Mouse (Mus musculus): ENCODE measurements around the gene Pstpip1. TPM values are rescaled to one million over a fixed set of nuclear protein-coding genes. Genes with fewer than 3 reads are reported as not detected.

Gene Pstpip1
- 0.69 and 0.80 TPM in 2 replicates for polyA plus RNA-seq (2015; fragmentation: Nextera tagmentation; extraction: Ambion mirVana)

- Histone ChIP-seq H3K36me3 (ENCODE audit: control insufficient read depth, insufficient read depth) (no peaks in the 10 kb centered on the region), H3K4me3 (ENCODE audit: low read depth, low read length) (no peak within 1 kb of the TSS), H3K9ac (ENCODE audit: low read depth, low read length) (no peak within 1 kb of the TSS), H3K9me3 (ENCODE audit: control insufficient read depth) (no peaks in the 10 kb centered on the region), H3K27ac (ENCODE audit: low read depth, low read length) (no peak within 1 kb of the TSS), H3K4me1 (replicated peaks; ENCODE audit: control insufficient read depth, insufficient read depth, low read length) (no peaks in the 10 kb centered on the region), H3K27me3 (replicated peaks; ENCODE audit: control insufficient read depth, insufficient read depth, low read length) (no peaks in the 10 kb centered on the region), H3K4me2 (replicated peaks; ENCODE audit: low read depth) (peak within 1 kb of the TSS; percentile 35)
- peak; percentile 43; the same call in 1 of the 2 replicates for ATAC-seq
- no peak for TF ChIP-seq CTCF (IDR thresholded peaks at IDR 0.05; ENCODE audit: low read depth)
- 22% methylated on average over 22 of the region's 22 CpGs for WGBS
Observed at GRCm38 (mm10) chr9:56089778-56090520, at the start of gene Pstpip1. TSS of gene Pstpip1 (plus strand) at chr9:56089962.

- WGBS = under 1% methylated on average over 39 of the region's 49 CpGs
- no peaks in the 10 kb centered on the region for H3K9me3 ChIP-seq (ENCODE audit: control insufficient read depth)
- ATAC-seq = peak; percentile 100
Observed at GRCm38 (mm10) chr9:56041372-56042180, 48.2 kb upstream of the Pstpip1 start, which contains the start of gene Rcn2. TSS of gene Rcn2 (plus strand) at chr9:56041845.

GRCm38 (mm10) chr9:56042181-56042621 is 47.6 kb upstream of the Pstpip1 start:
- 0% methylated on average over 16 of the region's 16 CpGs for WGBS

More at GRCm38 (mm10) chr9:56041372-56042180, 48.2 kb upstream of the Pstpip1 start, which contains the start of gene Rcn2:
- Histone ChIP-seq H3K36me3 (ENCODE audit: control insufficient read depth, insufficient read depth) (peaks cover 4% of the 10 kb centered on the region; the same call in 1 of the 2 replicates), H3K4me1 (replicated peaks; ENCODE audit: control insufficient read depth, insufficient read depth, low read length) (no peaks in the 10 kb centered on the region; the same call in 1 of the 2 replicates), H3K4me2 (replicated peaks; ENCODE audit: low read depth) (peak within 1 kb of the TSS; percentile 82), H3K27me3 (replicated peaks; ENCODE audit: control insufficient read depth, insufficient read depth, low read length) (no peaks in the 10 kb centered on the region), H3K27ac (ENCODE audit: low read depth, low read length) (peak within 1 kb of the TSS; percentile 78), H3K4me3 (ENCODE audit: low read depth, low read length) (peak within 1 kb of the TSS; percentile 71), H3K9ac (ENCODE audit: low read depth, low read length) (peak within 1 kb of the TSS; percentile 66)
- TF ChIP-seq CTCF (IDR thresholded peaks at IDR 0.05; ENCODE audit: low read depth) = peak; percentile 41

GRCm38 (mm10) chr9:56053796-56054195 is 36.0 kb upstream of the Pstpip1 start:
- no peaks in the 10 kb centered on the region for H3K27me3 ChIP-seq (replicated peaks; ENCODE audit: control insufficient read depth, insufficient read depth, low read length)
- H3K27ac ChIP-seq (ENCODE audit: low read depth, low read length) = no peak overlapping the region
- no peak overlapping the region for H3K4me3 ChIP-seq (ENCODE audit: low read depth, low read length)
- H3K36me3 ChIP-seq (ENCODE audit: control insufficient read depth, insufficient read depth) = peaks cover 29% of the 10 kb centered on the region
- ATAC-seq = no peak
- no peak overlapping the region for H3K4me2 ChIP-seq (replicated peaks; ENCODE audit: low read depth)
- H3K9me3 ChIP-seq (ENCODE audit: control insufficient read depth) = no peaks in the 10 kb centered on the region
- no peaks in the 10 kb centered on the region; the same call in 1 of the 2 replicates for H3K4me1 ChIP-seq (replicated peaks; ENCODE audit: control insufficient read depth, insufficient read depth, low read length)
- 81% methylated on average over 3 of the region's 3 CpGs for WGBS
- H3K9ac ChIP-seq (ENCODE audit: low read depth, low read length) = no peak overlapping the region
- no peak for TF ChIP-seq CTCF (IDR thresholded peaks at IDR 0.05; ENCODE audit: low read depth)

More at GRCm38 (mm10) chr9:56042181-56042621, 47.6 kb upstream of the Pstpip1 start:
- Histone ChIP-seq H3K4me2 (replicated peaks; ENCODE audit: low read depth) (peak overlapping the region; percentile 82), H3K9me3 (ENCODE audit: control insufficient read depth) (no peaks in the 10 kb centered on the region), H3K9ac (ENCODE audit: low read depth, low read length) (peak overlapping the region; percentile 66), H3K4me3 (ENCODE audit: low read depth, low read length) (peak overlapping the region; percentile 71), H3K4me1 (replicated peaks; ENCODE audit: control insufficient read depth, insufficient read depth, low read length) (no peaks in the 10 kb centered on the region; the same call in 1 of the 2 replicates), H3K27me3 (replicated peaks; ENCODE audit: control insufficient read depth, insufficient read depth, low read length) (no peaks in the 10 kb centered on the region), H3K27ac (ENCODE audit: low read depth, low read length) (peak overlapping the region; percentile 78), H3K36me3 (ENCODE audit: control insufficient read depth, insufficient read depth) (peaks cover 4% of the 10 kb centered on the region; the same call in 1 of the 2 replicates)
- TF ChIP-seq CTCF (IDR thresholded peaks at IDR 0.05; ENCODE audit: low read depth) = no peak
- peak; percentile 2; the same call in 1 of the 2 replicates for ATAC-seq

GRCm38 (mm10) chr9:56056147-56056546 is 33.6 kb upstream of the Pstpip1 start:
- no peak overlapping the region for H3K4me3 ChIP-seq (ENCODE audit: low read depth, low read length)
- H3K27ac ChIP-seq (ENCODE audit: low read depth, low read length) = no peak overlapping the region
- H3K27me3 ChIP-seq (replicated peaks; ENCODE audit: control insufficient read depth, insufficient read depth, low read length) = no peaks in the 10 kb centered on the region
- H3K4me1 ChIP-seq (replicated peaks; ENCODE audit: control insufficient read depth, insufficient read depth, low read length) = no peaks in the 10 kb centered on the region
- H3K9me3 ChIP-seq (ENCODE audit: control insufficient read depth) = no peaks in the 10 kb centered on the region
- ATAC-seq = no peak
- peaks cover 46% of the 10 kb centered on the region for H3K36me3 ChIP-seq (ENCODE audit: control insufficient read depth, insufficient read depth)
- no peak overlapping the region for H3K9ac ChIP-seq (ENCODE audit: low read depth, low read length)
- no peak overlapping the region for H3K4me2 ChIP-seq (replicated peaks; ENCODE audit: low read depth)
- no peak for TF ChIP-seq CTCF (IDR thresholded peaks at IDR 0.05; ENCODE audit: low read depth)
- 88% methylated on average over 6 of the region's 6 CpGs for WGBS

GRCm38 (mm10) chr9:56062336-56062735 is 27.4 kb upstream of the Pstpip1 start:
- no peak for TF ChIP-seq CTCF (IDR thresholded peaks at IDR 0.05; ENCODE audit: low read depth)
- 92% methylated on average over 5 of the region's 5 CpGs for WGBS
- H3K4me3 ChIP-seq (ENCODE audit: low read depth, low read length) = no peak overlapping the region
- no peak for ATAC-seq
- no peak overlapping the region for H3K4me2 ChIP-seq (replicated peaks; ENCODE audit: low read depth)
- H3K27me3 ChIP-seq (replicated peaks; ENCODE audit: control insufficient read depth, insufficient read depth, low read length) = no peaks in the 10 kb centered on the region
- no peaks in the 10 kb centered on the region for H3K9me3 ChIP-seq (ENCODE audit: control insufficient read depth)
- H3K4me1 ChIP-seq (replicated peaks; ENCODE audit: control insufficient read depth, insufficient read depth, low read length) = no peaks in the 10 kb centered on the region
- peaks cover 31% of the 10 kb centered on the region for H3K36me3 ChIP-seq (ENCODE audit: control insufficient read depth, insufficient read depth)
- H3K9ac ChIP-seq (ENCODE audit: low read depth, low read length) = no peak overlapping the region
- H3K27ac ChIP-seq (ENCODE audit: low read depth, low read length) = no peak overlapping the region

Measured in intestine, postnatal 0 days (tissue).